Mouse (Mus musculus) kidney, postnatal 0 days (tissue): ENCODE data around the gene Cd27. TPM values are rescaled to one million over a fixed set of nuclear protein-coding genes. Genes with fewer than 3 reads are reported as not detected.
A peak's percentile ranks its signal among the peaks of the same experiment; 100 is the strongest.

Source experiments
- ATAC-seq: fragments of 200-750 bp; cut with Nextera tagmentation; replicated peaks from 2 replicates; pipeline ENCODE4 v1.8.0; 2017; ENCODE audit warnings: low read depth, moderate number of reproducible peaks, moderate TSS enrichment, moderate library complexity; ENCODE audit not compliant: low FRiP score
- DNase-seq: peaks from one replicate; pipeline ENCODE4 v3.0.0-alpha.2; 2016; ENCODE audit warnings: low spot score
- H3K27ac ChIP-seq: fragments of 300-500 bp; sonication (generic); 2 replicates; pipeline ENCODE4 v1.5.1; 2014; ENCODE audit warnings: mild to moderate bottlenecking
- H3K27me3 ChIP-seq: fragments of 300-500 bp; sonication (generic); 2 replicates; pipeline ENCODE4 v1.6.1; 2014; ENCODE audit warnings: low read length, mixed read lengths; ENCODE audit not compliant: insufficient read depth
- H3K36me3 ChIP-seq: fragments of 300-500 bp; sonication (generic); 2 replicates; pipeline ENCODE4 v1.6.1; 2014; ENCODE audit warnings: low read length, mixed read lengths; ENCODE audit not compliant: insufficient read depth
- H3K4me1 ChIP-seq: fragments of 300-500 bp; sonication (generic); replicated peaks from 2 replicates; pipeline ENCODE4 v1.6.1; 2014; ENCODE audit warnings: antibody characterized with exemption, low read length, mixed read lengths; ENCODE audit not compliant: insufficient read depth
- H3K4me2 ChIP-seq: fragments of 300-500 bp; sonication (generic); 2 replicates; pipeline ENCODE4 v1.6.1; 2014; ENCODE audit warnings: mild to moderate bottlenecking, low read length, moderate library complexity, mixed read lengths
- H3K4me3 ChIP-seq: fragments of 300-500 bp; sonication (generic); replicated peaks from 2 replicates; pipeline ENCODE4 v1.5.1; 2014; ENCODE audit warnings: low read depth, low read length
- H3K9ac ChIP-seq: fragments of 300-500 bp; sonication (generic); 2 replicates; pipeline ENCODE4 v1.6.1; 2014; ENCODE audit warnings: low read depth, low read length
- H3K9me3 ChIP-seq: fragments of 300-500 bp; sonication (generic); replicated peaks from 2 replicates; pipeline ENCODE4 v1.6.1; 2016; ENCODE audit warnings: low read length, inconsistent platforms, mixed read lengths
- CTCF ChIP-seq: IDR thresholded peaks from 2 replicates; pipeline ENCODE4 v1.5.1; 2016; ENCODE audit warnings: antibody characterized with exemption, low read depth, mild to moderate bottlenecking, moderate library complexity
- WGBS: fragments of 180-500 bp; shearing (Covaris S2); extraction: QIAGEN DNeasy Blood & Tissue Kit; methylation state at CpG from one replicate; pipeline ENCODE4 v1.1.7; 2014; 5-methylcytosine and 5-hydroxymethylcytosine counted together
- polyA plus RNA-seq: library from polyadenylated mRNA; unstranded; fragments of >200 nt; fragmentation: Nextera tagmentation; extraction: Ambion mirVana; gene quantifications from 2 replicates; pipeline ENCODE4 v1.2.1, GENCODE M21; 2015

The Cd27 gene
- polyA plus RNA-seq, 1 experiment from 2014 or later = 0.93 TPM

- no peak overlapping the region for H3K4me2 ChIP-seq
- H3K9me3 ChIP-seq = no peaks in the 10 kb centered on the region
- H3K4me1 ChIP-seq = no peaks in the 10 kb centered on the region
- H3K27ac ChIP-seq = no peak overlapping the region
- no peak overlapping the region for H3K9ac ChIP-seq
- H3K27me3 ChIP-seq = no peaks in the 10 kb centered on the region
- 35% methylated on average over 10 of the region's 10 CpGs for WGBS
- no peak for TF ChIP-seq CTCF
- no peak overlapping the region for H3K4me3 ChIP-seq
- H3K36me3 ChIP-seq = no peaks in the 10 kb centered on the region
- DNase-seq = no peak
- ATAC-seq = no peak
Observed at GRCm38 (mm10) chr6:125265239-125265638, 28.4 kb upstream of the Cd27 start.

- no peak for TF ChIP-seq CTCF
- no peak for DNase-seq
- no peak for ATAC-seq
- Histone ChIP-seq H3K9me3 (no peaks in the 10 kb centered on the region), H3K27me3 (no peaks in the 10 kb centered on the region), H3K36me3 (no peaks in the 10 kb centered on the region), H3K9ac (no peak overlapping the region), H3K4me3 (no peak overlapping the region), H3K4me1 (no peaks in the 10 kb centered on the region), H3K27ac (no peak overlapping the region), H3K4me2 (no peak overlapping the region)
- 84% methylated on average over 9 of the region's 9 CpGs for WGBS
Observed at GRCm38 (mm10) chr6:125264219-125264618, 27.4 kb upstream of the Cd27 start.

GRCm38 (mm10) chr6:125260006-125260555, 23.3 kb upstream of the Cd27 start:
- TF ChIP-seq CTCF = no peak
- no peak overlapping the region for H3K4me3 ChIP-seq
- no peaks in the 10 kb centered on the region for H3K27me3 ChIP-seq
- 80% methylated on average over 10 of the region's 10 CpGs for whole genome bisulfite sequencing
- H3K27ac ChIP-seq = no peak overlapping the region
- ATAC-seq = no peak
- H3K9ac ChIP-seq = no peak overlapping the region
- H3K4me1 ChIP-seq = no peaks in the 10 kb centered on the region
- DNase-seq = no peak
- H3K36me3 ChIP-seq = no peaks in the 10 kb centered on the region
- no peak overlapping the region for H3K4me2 ChIP-seq
- no peaks in the 10 kb centered on the region for H3K9me3 ChIP-seq

- Histone ChIP-seq H3K9me3 (no peaks in the 10 kb centered on the region), H3K9ac (no peak overlapping the region), H3K4me2 (no peak overlapping the region), H3K4me3 (no peak overlapping the region), H3K36me3 (no peaks in the 10 kb centered on the region), H3K4me1 (no peaks in the 10 kb centered on the region; the same call in 1 of the 2 replicates), H3K27me3 (no peaks in the 10 kb centered on the region), H3K27ac (no peak overlapping the region)
- 77% methylated on average over 8 of the region's 8 CpGs for WGBS
- ATAC-seq (0 out of 2 replicates have a peak, but pooled peaks have one; percentile 43), DNase-seq (no peak)
- no peak for TF ChIP-seq CTCF
Observed at GRCm38 (mm10) chr6:125256222-125256966, 19.6 kb upstream of the Cd27 start.

- H3K27me3 ChIP-seq = no peaks in the 10 kb centered on the region
- H3K4me2 ChIP-seq = no peak overlapping the region
- H3K4me1 ChIP-seq = no peaks in the 10 kb centered on the region; the same call in 1 of the 2 replicates
- H3K9me3 ChIP-seq = no peaks in the 10 kb centered on the region
- no peak for ATAC-seq
- H3K4me3 ChIP-seq = no peak overlapping the region
- WGBS = 79% methylated on average over 7 of the region's 7 CpGs
- no peaks in the 10 kb centered on the region for H3K36me3 ChIP-seq
- H3K9ac ChIP-seq = no peak overlapping the region
- TF ChIP-seq CTCF = no peak
- H3K27ac ChIP-seq = no peak overlapping the region
- DNase-seq = no peak
Observed at GRCm38 (mm10) chr6:125255516-125256044, 18.8 kb upstream of the Cd27 start.

GRCm38 (mm10) chr6:125253863-125254715, 17.3 kb upstream of the Cd27 start:
- H3K9me3 ChIP-seq = no peaks in the 10 kb centered on the region
- DNase-seq = no peak
- TF ChIP-seq CTCF = no peak
- 78% methylated on average over 14 of the region's 14 CpGs for WGBS
- no peaks in the 10 kb centered on the region for H3K36me3 ChIP-seq
- H3K4me1 ChIP-seq = no peaks in the 10 kb centered on the region; the same call in 1 of the 2 replicates
- H3K27me3 ChIP-seq = no peaks in the 10 kb centered on the region
- no peak overlapping the region for H3K27ac ChIP-seq
- no peak overlapping the region for H3K4me2 ChIP-seq
- H3K4me3 ChIP-seq = no peak overlapping the region
- no peak; the same call in 1 of the 2 replicates for ATAC-seq
- H3K9ac ChIP-seq = no peak overlapping the region
